ENCODE assay signal across 15 mouse cellular contexts in the genomic region with DNA sequence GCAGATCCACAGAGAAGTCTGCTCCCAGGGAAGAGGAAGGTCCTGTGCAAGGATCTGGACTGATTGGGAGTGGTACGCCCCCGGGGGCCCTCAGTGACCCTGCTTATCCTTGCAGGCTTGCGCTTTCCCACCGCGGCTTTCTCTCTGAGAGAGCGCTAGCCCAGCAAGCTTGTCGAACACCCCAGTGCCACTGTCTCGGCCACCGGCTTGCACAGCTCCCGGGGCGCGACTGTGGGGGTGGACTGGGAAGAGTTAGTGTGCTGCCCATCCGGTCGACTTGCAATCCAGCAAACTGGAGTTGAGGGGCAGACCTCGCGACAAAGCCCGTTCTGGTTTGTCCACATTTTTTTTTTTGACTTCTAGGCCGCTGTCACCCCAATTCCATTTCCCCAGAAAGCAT. TPM values are rescaled to one million over a fixed set of nuclear protein-coding genes. Genes with fewer than 3 reads are reported as not detected.
DNase-seq lines count a peak whose midpoint lies in the region; ATAC-seq lines count a peak whose summit lies in the region.
"Had no signal": no experiment of that assay in that cellular context is flagged by ENCODE, and none has a peak within 500 bp of the region (broad histone marks: within the 10 kb centered on the region; RNA-seq: fewer than 3 reads in every experiment).

No protein-coding gene starts in this region.

- no peaks in the 10 kb centered on the region for H3K9me3 ChIP-seq in forebrain, embryonic 16.5 days (ENCODE audit: control insufficient read depth, low read length)
- no peaks in the 10 kb centered on the region for H3K9me3 ChIP-seq in midbrain, embryonic 11.5 days (ENCODE audit: control insufficient read depth, low read length)

- H3K9ac ChIP-seq in forebrain, embryonic 16.5 days (replicated peaks; ENCODE audit: low read depth, low read length) = 0 out of 2 replicates have a peak overlapping the region, but pooled peaks have one; percentile 22
- 0 out of 2 replicates have a peak overlapping the region, but pooled peaks have one; percentile 27 for H3K9ac ChIP-seq in midbrain, embryonic 11.5 days (ENCODE audit: low read length)

- H3K4me2 ChIP-seq in forebrain, embryonic 16.5 days (ENCODE audit: low read length) = peak overlapping the region; percentile 32
- peak overlapping the region; percentile 42 for H3K4me2 ChIP-seq in midbrain, embryonic 11.5 days

- no peak overlapping the region for H3K27ac ChIP-seq in forebrain, embryonic 16.5 days (ENCODE audit: low read length)
- H3K27ac ChIP-seq in midbrain, embryonic 11.5 days (ENCODE audit: low read depth, low read length) = no peak overlapping the region

- WGBS in forebrain, embryonic 16.5 days = 23% methylated on average over 18 of the region's 18 CpGs
- 11% methylated on average over 18 of the region's 18 CpGs for WGBS in midbrain, embryonic 11.5 days

- peak overlapping the region; percentile 9; the same call in 1 of the 2 replicates for H3K4me3 ChIP-seq in forebrain, embryonic 16.5 days (replicated peaks; ENCODE audit: low read length)
- H3K4me3 ChIP-seq in midbrain, embryonic 11.5 days (ENCODE audit: low read depth, low read length) = 0 out of 2 replicates have a peak overlapping the region, but pooled peaks have one; percentile 11
- H3K4me3 ChIP-seq: erythroblast, embryonic 14.5 days had no signal

- H3K4me1 ChIP-seq in forebrain, embryonic 16.5 days (replicated peaks; ENCODE audit: control insufficient read depth, insufficient read depth, low read length) = peaks cover 15% of the 10 kb centered on the region
- peaks cover 9% of the 10 kb centered on the region for H3K4me1 ChIP-seq in midbrain, embryonic 11.5 days (ENCODE audit: control insufficient read depth, insufficient read depth, low read length)

- H3K36me3 ChIP-seq in forebrain, embryonic 16.5 days (ENCODE audit: control insufficient read depth, insufficient read depth) = no peaks in the 10 kb centered on the region
- H3K36me3 ChIP-seq in midbrain, embryonic 11.5 days (ENCODE audit: control insufficient read depth, insufficient read depth, low read length) = no peaks in the 10 kb centered on the region

- intact Hi-C loops in left cerebral cortex, postnatal 25 days (cut with DNase I) = loop anchor here (10.0 kb wide), 2 partner anchors 146 to 354 kb away; no protein-coding TSS in a partner anchor

- DNase-seq in Muller cell, postnatal 12 days (ENCODE audit: inconsistent ontology term) = peak; percentile 13
- peak; percentile 25 for DNase-seq in embryo, embryonic 10 days (ENCODE audit: low spot score)
- DNase-seq in midbrain, embryonic 11.5 days (ENCODE audit: low spot score, missing footprints) = peak; percentile 92
- DNase-seq in lung, postnatal 14 days = no peak
- DNase-seq in left cerebral cortex, postnatal 25 days (ENCODE audit: low spot score in 2 of 2) = no peak
- no peak for DNase-seq in layer of hippocampus, adult 11-12 months (ENCODE audit: low spot score)
- DNase-seq in spleen, postnatal 10 days (ENCODE audit: low spot score in 2 of 2) = no peak
- DNase-seq: gastrocnemius, postnatal 36 days; kidney, adult 8-10 months; layer of hippocampus, adult 9-11 months; liver had no signal

- H3K27me3 ChIP-seq in forebrain, embryonic 16.5 days (replicated peaks; ENCODE audit: control insufficient read depth, insufficient read depth, low read length) = no peaks in the 10 kb centered on the region; the same call in 1 of the 2 replicates
- no peaks in the 10 kb centered on the region for H3K27me3 ChIP-seq in midbrain, embryonic 11.5 days (ENCODE audit: control insufficient read depth, insufficient read depth, low read length)

- no peak for ATAC-seq in forebrain, embryonic 16.5 days
- no peak for ATAC-seq in midbrain, embryonic 11.5 days (ENCODE audit: low FRiP score)
- ATAC-seq: lung, postnatal 0 days had no signal

RNA-seq across cellular contexts. Expression of gene Sox3, which starts 5.4 kb away (rescaled TPM):
- polyA plus RNA-seq in forebrain, embryonic 16.5 days (2015; fragmentation: Nextera tagmentation; extraction: Ambion mirVana) = 1.9 and 2.4 TPM in 2 replicates
- polyA plus RNA-seq in midbrain, embryonic 11.5 days (2014; fragmentation: Nextera tagmentation; extraction: Ambion mirVana) = 8.3 and 11.0 TPM in 2 replicates
- total RNA-seq in left cerebral cortex, postnatal 25 days (2021) = 1 to 10 TPM; 1.4 to 1.5 TPM
- total RNA-seq: gastrocnemius, postnatal 36 days had no signal
- polyA plus RNA-seq: erythroblast, embryonic 14.5 days; stomach, embryonic 14.5 days had no signal

Comparison
In these comparisons a context has a peak if more than half of its experiments do, and no peak if none do; other contexts are left out.
1. DNase-seq: peak in Muller cell, postnatal 12 days (single experiment), embryo, embryonic 10 days (single experiment) and midbrain, embryonic 11.5 days (single experiment); none in lung, postnatal 14 days (single experiment), left cerebral cortex, postnatal 25 days (0 of 2), layer of hippocampus, adult 11-12 months (single experiment) and spleen, postnatal 10 days (0 of 2).